Mouse (Mus musculus) Patski (cell line): ENCODE measurements around the gene Prdm16. TPM values are rescaled to one million over a fixed set of nuclear protein-coding genes. Genes with fewer than 3 reads are reported as not detected.

Experiments used
- ATAC-seq: fragments of 100-300 bp; one replicate; pipeline ENCODE4 v1.8.0; 2021
- CTCF ChIA-PET: fragments of 350-600 bp; sonication (Branson Sonifier 250); formaldehyde crosslinking; loops from one replicate; lab custom pipeline; 2022; ENCODE audit warnings: inconsistent platforms; lab: Charles Lee
- POLR2A ChIA-PET: fragments of 350-600 bp; sonication (Branson Sonifier 250); formaldehyde crosslinking; loops from one replicate; lab custom pipeline; 2022; ENCODE audit warnings: antibody characterized with exemption, inconsistent platforms; lab: Charles Lee
- DNase-seq: peaks from one replicate; pipeline ENCODE4 v3.0.0-alpha.2; 2011; ENCODE audit warnings: low read depth, low spot score
- H3K27me3 ChIP-seq: fragments of 371-371 bp; one replicate; pipeline ENCODE4 v1.5.1; 2021
- CTCF ChIP-seq: fragments of 100-300 bp; IDR thresholded peaks from one replicate; pipeline ENCODE4 v1.5.1; 2021
- in situ Hi-C: fragments of 300-500 bp; cut with MboI; formaldehyde crosslinking; loops from 3 replicates; pipeline ENCODE4 v1.11.1; 2018; ENCODE audit warnings: low pct_unique_long_range_greater_than_20kb, mixed read lengths
- polyA plus RNA-seq: library from polyadenylated mRNA; unstranded; gene quantifications from one replicate; pipeline ENCODE4 v1.2.3, GENCODE M21; 2021

The Prdm16 gene
- polyA plus RNA-seq, 1 experiment from 2014 or later, result not detected

DNA sequence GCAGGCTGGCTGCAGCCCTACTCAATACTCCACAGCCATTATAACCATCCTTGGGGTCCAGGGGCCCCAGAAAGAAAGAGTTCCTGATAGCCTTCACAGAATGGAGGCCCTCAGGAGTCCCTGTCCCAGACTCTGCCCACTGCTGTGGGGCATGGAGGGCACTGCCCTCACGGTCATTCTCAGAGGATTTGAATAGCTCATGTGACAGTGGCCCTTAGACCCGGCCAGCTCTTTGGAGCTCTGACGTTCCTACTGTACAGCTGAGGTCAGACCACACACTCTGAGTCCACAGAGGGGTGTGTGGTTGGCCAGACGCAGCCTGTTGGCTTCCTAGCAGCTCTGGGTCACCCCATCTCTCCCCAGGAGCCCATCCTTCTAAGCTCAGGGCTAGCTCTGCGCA, 100.6 kb downstream of the Prdm16 start:
- POLR2A ChIA-PET, result interaction anchor here (0.6 kb wide), 1 partner anchor 155 kb away, joined by 3 read pairs; no protein-coding TSS in a partner anchor
- DNase-seq (no peak), ATAC-seq (no peak)
- in situ Hi-C loops, result no loop called here
- no peak for TF ChIP-seq CTCF
- no peaks in the 10 kb centered on the region for H3K27me3 ChIP-seq
- CTCF ChIA-PET, result no interaction called here

DNA sequence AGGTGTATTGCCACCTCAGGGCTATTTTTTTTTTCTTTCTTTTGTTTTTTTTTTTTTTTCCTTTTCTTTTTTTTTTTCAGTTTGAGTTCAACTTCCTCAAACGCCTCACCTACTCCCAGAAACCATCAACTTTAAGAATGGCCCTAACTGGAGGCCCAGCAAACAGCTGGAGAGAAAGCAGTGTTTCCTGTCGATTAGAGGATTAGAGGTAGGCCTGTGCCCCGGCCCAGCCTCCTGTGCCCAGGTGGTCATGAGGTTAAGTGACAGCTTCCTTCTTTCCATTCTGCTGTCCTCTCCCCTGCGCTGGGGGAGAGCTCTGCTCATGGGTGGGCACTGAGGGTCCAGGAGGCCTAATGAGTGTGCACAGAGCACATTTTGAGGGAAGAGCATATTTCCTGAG, 105.3 kb downstream of the Prdm16 start:
- in situ Hi-C loops, result no loop called here

DNA sequence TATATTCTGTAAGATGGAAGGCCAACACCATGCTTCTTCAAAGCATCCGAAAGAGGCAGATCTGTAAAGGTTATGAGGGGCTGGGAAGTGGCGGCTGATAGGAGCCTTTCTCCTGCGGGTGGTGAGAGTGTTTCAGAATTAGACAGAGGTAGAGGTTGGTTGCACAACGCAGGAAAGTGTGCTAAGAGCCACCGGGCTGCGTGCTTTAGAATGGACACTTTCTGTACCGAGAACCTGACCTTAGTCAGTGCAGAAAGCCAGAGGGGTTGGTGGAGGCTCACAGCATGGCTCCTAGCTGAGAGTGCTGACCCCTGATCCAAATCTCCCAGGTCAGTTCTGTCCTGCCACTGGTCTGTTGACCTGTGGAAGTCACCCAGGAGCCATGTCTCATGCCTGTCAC, 106.3 kb downstream of the Prdm16 start:
- in situ Hi-C loops, result no loop called here
- ChIA-PET POLR2A (no interaction called here), CTCF (no interaction called here)
- no peak for TF ChIP-seq CTCF
- no peak for DNase-seq
- H3K27me3 ChIP-seq, result no peaks in the 10 kb centered on the region
- ATAC-seq, result no peak

More for the DNA sequence above, 105.3 kb downstream of the Prdm16 start:
- ATAC-seq, result no peak
- DNase-seq, result no peak
- no peaks in the 10 kb centered on the region for H3K27me3 ChIP-seq
- ChIA-PET POLR2A (no interaction called here), CTCF (no interaction called here)
- TF ChIP-seq CTCF, result no peak

DNA sequence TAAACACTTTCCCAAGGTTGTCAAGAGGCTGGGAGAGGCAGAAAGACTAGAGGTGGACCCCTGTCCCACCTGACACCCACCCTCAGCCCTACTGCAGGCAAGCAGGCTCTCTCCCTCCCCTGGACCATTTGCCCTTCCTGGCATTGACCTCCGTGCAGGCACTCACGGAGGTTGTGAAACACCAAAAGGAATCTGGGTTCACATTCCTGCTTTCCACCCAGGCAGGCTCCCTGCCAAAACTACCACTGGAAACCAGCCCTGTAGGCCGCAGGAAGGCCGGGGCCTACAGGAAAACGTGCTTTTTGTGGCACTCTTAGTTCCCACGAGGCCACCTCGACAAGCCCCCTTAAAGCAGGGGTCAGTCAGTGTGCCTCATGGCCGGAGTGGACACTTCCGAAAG, 109.2 kb downstream of the Prdm16 start:
- in situ Hi-C loops, result no loop called here
- TF ChIP-seq CTCF, result no peak
- DNase-seq, result no peak
- no peak for ATAC-seq
- no peaks in the 10 kb centered on the region for H3K27me3 ChIP-seq
- CTCF ChIA-PET, result no interaction called here
- POLR2A ChIA-PET, result interaction anchor here (1.0 kb wide), 1 partner anchor 68 kb away, joined by 3 read pairs; no protein-coding TSS in a partner anchor

DNA sequence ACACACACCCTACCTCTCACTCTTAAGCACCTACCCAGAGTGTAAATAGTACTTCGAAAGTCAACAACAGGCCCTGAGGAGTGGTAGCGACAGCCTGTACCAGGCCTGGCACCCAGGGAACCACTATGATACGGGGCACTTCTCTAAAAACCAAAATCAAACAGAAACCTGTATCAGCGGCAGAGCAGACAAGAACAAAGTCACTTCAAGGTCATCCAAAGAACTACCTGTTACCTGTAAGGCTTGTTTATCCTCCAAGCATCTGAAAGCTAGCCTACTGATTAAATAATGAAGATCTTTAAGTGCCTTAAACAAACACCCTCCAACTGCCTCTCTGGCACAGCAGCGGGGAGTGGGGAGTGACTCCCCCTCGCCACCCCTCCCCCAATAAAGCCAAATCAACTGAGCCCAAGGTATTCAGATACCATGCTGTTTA, 110.3 kb downstream of the Prdm16 start:
- TF ChIP-seq CTCF, result no peak
- DNase-seq, result no peak
- in situ Hi-C loops, result no loop called here
- no peaks in the 10 kb centered on the region for H3K27me3 ChIP-seq
- CTCF ChIA-PET, result no interaction called here
- no peak for ATAC-seq
- POLR2A ChIA-PET, result no interaction called here

DNA sequence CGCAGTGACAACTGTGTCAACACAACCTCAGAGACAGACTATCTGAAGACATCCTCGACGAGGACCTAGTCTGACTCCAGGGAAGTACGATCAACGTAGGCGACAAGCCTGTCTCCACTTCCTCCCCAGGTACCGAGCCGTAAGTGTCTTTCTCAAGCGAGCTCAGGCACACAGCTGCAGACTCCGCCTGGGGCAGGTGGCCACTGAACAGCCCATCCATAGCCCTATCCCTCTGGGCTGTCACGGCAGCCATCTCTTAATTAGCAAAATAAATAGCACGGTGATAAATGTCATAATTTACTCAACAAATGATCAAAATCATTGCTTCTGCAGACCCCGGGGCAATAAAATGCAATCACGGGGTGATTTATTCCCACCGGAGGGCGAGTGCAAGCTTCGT, 112.8 kb downstream of the Prdm16 start:
- in situ Hi-C loops, result no loop called here
- ChIA-PET POLR2A (no interaction called here), CTCF (no interaction called here)
- ATAC-seq (no peak), DNase-seq (no peak)
- no peak for TF ChIP-seq CTCF
- H3K27me3 ChIP-seq, result no peaks in the 10 kb centered on the region

DNA sequence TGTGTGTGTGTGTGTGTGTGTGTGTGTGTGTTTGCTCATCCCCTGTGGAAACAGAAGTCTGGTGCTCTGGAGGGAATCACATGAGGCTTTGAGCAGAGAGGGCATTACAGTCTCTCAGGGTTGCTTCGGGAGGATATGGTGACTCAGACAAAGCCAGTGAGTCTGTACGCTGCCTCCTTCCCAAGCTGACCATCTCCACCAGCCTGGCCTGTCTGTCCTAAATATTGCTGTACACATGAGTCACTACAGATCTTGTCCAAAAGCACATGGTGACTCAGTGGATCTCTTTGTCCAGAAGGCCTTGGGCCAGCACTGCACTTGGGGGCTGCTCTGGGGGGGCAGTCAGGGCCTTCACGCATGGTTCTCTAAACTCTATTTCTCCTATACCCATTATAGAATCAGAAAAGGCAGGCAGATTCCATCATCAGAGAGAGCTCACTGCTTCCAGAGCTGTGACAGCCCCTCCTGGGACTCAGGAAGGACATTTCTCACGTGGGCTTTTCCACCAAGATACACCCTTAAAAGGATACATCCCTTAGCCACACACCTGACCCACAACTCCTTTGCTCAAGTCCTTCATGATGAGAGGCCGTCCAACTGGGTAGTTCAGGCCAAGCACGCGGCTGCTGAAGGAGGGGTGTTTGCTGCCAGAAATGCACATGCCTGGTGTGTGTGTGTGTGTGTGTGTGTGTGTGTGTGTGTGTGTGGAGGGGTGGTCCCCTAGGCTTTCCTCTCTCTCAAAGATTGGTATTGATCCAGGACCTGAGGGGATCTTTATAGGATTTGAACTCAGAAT, 114.6 kb downstream of the Prdm16 start:
- H3K27me3 ChIP-seq, result peaks cover 6% of the 10 kb centered on the region
- ChIA-PET POLR2A (no interaction called here), CTCF (no interaction called here)
- in situ Hi-C loops, result no loop called here
- DNase-seq, result no peak
- no peak for TF ChIP-seq CTCF
- no peak for ATAC-seq

DNA sequence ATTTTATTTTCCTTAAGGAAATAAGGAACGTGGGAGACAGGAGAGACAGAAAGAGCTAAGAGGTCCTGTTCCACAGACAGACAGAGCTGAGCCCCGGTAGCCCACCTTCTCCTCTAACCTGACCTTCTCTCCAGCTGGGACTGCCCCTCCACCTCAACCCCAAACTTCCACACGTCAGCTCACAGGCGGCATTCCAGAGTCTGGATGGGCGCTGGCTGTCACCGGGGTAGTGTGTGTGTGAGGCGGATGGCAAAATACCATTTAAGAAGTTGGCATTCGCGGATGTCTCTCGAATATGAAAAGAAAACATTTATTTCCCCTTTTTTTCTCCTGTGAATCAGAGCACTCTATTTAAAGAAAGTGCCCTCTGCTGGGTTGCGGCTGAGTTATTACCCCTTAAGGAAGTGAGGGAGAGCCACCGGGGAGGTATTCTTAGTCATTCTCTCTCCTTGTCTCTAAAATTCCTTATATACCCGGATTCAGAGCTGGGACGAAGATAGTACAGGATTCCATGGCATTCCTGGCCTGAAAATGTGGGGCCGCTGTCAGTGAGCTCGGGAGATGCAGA, 117.1 kb downstream of the Prdm16 start:
- CTCF ChIA-PET, result no interaction called here

DNA sequence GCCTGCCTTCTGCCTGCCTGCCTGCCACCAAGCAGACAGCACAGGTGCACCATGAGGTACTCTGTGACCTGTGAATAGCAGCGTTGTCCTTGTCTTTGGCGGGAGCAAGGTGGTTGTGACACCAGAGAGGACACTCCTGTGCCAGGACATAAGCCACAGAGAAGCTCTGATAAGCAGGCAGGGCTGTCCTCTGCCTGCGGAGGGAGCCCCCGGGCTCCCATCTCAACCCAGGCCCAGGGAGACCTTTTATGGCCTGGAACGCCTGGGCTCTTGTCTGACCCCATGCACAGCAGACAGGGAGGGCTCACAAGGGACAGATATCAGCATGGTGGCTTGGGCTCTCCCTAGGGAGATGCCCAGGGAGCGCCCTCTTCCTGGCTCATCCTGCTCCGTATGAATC, 118.7 kb downstream of the Prdm16 start:
- no peak for ATAC-seq
- in situ Hi-C loops, result no loop called here
- TF ChIP-seq CTCF, result no peak
- no peak for DNase-seq
- ChIA-PET CTCF (no interaction called here), POLR2A (no interaction called here)
- peaks cover 6% of the 10 kb centered on the region for H3K27me3 ChIP-seq

More for the DNA sequence above, 117.1 kb downstream of the Prdm16 start:
- POLR2A ChIA-PET, result no interaction called here
- TF ChIP-seq CTCF, result no peak
- in situ Hi-C loops, result no loop called here
- ATAC-seq (no peak), DNase-seq (no peak)
- H3K27me3 ChIP-seq, result peaks cover 6% of the 10 kb centered on the region

DNA sequence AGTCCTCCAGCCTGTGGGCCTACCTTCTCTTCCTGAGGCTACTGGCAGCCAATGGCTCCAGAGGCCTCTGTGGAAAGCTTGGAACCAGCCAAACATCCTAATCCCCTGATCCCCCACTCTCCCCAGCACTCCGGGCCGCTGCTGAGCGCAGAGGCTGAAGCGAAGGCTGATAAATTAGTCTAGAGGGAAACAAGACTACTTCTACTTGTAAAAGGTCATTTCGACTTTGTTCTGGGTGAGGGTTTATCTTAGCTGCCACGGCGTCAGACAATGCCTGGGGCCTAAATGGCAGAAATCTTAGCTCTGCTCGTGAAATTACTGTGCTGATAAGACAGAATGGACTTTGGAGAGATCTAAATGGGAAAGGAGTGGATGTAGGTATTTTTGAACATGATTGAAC, 120.2 kb downstream of the Prdm16 start:
- CTCF ChIA-PET, result no interaction called here
- POLR2A ChIA-PET, result no interaction called here
- no peak for TF ChIP-seq CTCF
- no peak for DNase-seq
- no peak for ATAC-seq
- in situ Hi-C loops, result no loop called here
- peaks cover 6% of the 10 kb centered on the region for H3K27me3 ChIP-seq

DNA sequence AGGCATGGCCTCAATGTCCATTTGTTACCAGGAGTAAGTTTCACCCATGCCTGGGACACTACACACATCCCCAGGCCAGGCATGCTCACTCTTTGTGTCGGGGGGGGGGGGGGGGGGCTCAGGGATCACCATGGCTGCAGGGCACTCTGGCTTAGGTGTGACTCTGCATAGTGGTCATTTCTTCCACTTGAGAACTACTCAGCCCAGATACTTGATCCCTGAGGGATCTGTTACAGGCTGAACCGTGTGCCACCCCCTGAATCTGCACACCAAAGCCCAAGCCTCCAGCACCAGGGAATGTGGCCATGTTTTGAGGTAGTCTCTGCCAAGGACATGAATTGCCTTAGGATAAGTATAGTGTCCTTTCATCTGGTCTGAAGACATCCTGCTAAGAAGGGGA, 123.0 kb downstream of the Prdm16 start:
- peaks cover 6% of the 10 kb centered on the region for H3K27me3 ChIP-seq
- in situ Hi-C loops, result no loop called here
- DNase-seq (no peak), ATAC-seq (no peak)
- POLR2A ChIA-PET, result no interaction called here
- no peak for TF ChIP-seq CTCF
- CTCF ChIA-PET, result no interaction called here
